Mouse (Mus musculus): ENCODE data around the gene Col16a1.

- no peak for TF ChIP-seq POLR2A (IDR thresholded peaks at IDR 0.05; ENCODE audit: borderline replicate concordance, extremely low read depth, insufficient read depth, insufficient read length, poor library complexity, severe bottlenecking)
- TF ChIP-seq CTCF (IDR thresholded peaks at IDR 0.05; ENCODE audit: borderline replicate concordance, extremely low read depth, insufficient read depth, insufficient read length): no peak
Measured at GRCm38 (mm10) chr4:130048203-130048479, 501 bp downstream of the Col16a1 start.
